Mouse (Mus musculus) retina, postnatal 7 days (tissue): ENCODE data around the gene Cxcl16.
"Not testable (repeated sequence)": the region's sequence is repeated elsewhere in the genome, so short reads cannot be mapped to it uniquely, and the experiment has no call there.

ENCODE experiments used
- DNase-seq: peaks from one replicate; pipeline ENCODE4 v3.0.0-alpha.2; 2012; ENCODE audit warnings: low read depth, low spot score

Cxcl16 gene

GRCm38 (mm10) chr11:70453261-70454044 is 6.3 kb downstream of the Cxcl16 start:
- DNase-seq = no peak

- DNase-seq = peak; percentile 92
These were observed 7.8 kb downstream of the Cxcl16 start, which contains the start of gene Med11 for GRCm38 (mm10) chr11:70451797-70452498. Gene Med11, plus strand, starts transcription at chr11:70451919.

DNA sequence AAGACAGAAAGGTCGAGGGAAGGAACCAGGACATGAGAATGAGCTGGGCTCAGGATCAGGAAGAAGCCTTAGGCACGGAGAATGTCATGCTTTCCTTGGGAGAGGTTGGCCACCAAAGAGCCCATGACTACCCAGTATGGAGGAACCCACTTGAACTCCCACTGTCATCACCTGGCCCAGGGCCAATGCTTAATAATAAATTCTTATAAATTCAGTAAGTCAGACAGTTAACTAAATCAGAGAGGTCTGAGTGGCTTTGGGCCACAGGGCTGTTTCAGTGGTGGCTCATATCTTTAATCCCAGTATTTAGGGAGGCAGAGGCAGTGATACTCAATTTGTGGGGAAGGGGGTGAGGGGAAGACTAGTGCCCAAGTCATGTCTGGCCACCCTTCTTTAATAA is 8.9 kb downstream of the Cxcl16 start:
- no peak for DNase-seq

GRCm38 (mm10) chr11:70447373-70447772 is 12.4 kb downstream of the Cxcl16 start:
- no peak for DNase-seq

- DNase-seq = no peak
These were observed 13.0 kb downstream of the Cxcl16 start for GRCm38 (mm10) chr11:70446756-70447155.

GRCm38 (mm10) chr11:70444667-70445066 is 15.1 kb downstream of the Cxcl16 start:
- no peak for DNase-seq

DNA sequence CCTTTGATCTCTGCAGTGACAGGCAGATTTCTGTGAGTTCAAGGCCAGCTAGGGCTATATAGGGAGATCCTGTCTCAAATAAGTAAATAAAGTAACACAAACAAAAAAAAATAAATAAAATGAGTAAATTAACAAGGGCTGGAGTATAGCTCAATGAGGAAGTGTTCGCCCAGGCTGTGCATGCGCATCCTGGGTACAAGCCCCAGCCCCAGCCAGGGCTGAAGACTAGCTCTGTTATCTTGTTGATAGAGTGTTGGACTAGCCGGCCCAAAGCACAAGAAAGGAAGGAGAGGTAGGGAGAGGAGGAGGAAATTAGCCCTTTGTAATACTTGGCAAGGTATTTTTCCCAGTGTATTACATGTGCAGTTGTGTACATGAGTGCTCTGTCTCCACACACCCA is 15.8 kb downstream of the Cxcl16 start:
- no peak for DNase-seq

- DNase-seq = no peak
These were observed 17.9 kb downstream of the Cxcl16 start for GRCm38 (mm10) chr11:70441882-70442281.

- no peak for DNase-seq
These were observed 19.1 kb downstream of the Cxcl16 start for GRCm38 (mm10) chr11:70440637-70441036.

GRCm38 (mm10) chr11:70438728-70439374 is 20.9 kb downstream of the Cxcl16 start:
- DNase-seq = no peak

- DNase-seq = no peak
These were observed 22.4 kb downstream of the Cxcl16 start for GRCm38 (mm10) chr11:70437426-70437825.

- no peak for DNase-seq
These were observed 24.3 kb downstream of the Cxcl16 start for GRCm38 (mm10) chr11:70435476-70435875.

GRCm38 (mm10) chr11:70433951-70434350 is 25.8 kb downstream of the Cxcl16 start:
- DNase-seq = no peak

GRCm38 (mm10) chr11:70433569-70433943 is 26.2 kb downstream of the Cxcl16 start:
- DNase-seq = no peak

- no peak for DNase-seq
These were observed 26.8 kb downstream of the Cxcl16 start for GRCm38 (mm10) chr11:70432895-70433568.

DNA sequence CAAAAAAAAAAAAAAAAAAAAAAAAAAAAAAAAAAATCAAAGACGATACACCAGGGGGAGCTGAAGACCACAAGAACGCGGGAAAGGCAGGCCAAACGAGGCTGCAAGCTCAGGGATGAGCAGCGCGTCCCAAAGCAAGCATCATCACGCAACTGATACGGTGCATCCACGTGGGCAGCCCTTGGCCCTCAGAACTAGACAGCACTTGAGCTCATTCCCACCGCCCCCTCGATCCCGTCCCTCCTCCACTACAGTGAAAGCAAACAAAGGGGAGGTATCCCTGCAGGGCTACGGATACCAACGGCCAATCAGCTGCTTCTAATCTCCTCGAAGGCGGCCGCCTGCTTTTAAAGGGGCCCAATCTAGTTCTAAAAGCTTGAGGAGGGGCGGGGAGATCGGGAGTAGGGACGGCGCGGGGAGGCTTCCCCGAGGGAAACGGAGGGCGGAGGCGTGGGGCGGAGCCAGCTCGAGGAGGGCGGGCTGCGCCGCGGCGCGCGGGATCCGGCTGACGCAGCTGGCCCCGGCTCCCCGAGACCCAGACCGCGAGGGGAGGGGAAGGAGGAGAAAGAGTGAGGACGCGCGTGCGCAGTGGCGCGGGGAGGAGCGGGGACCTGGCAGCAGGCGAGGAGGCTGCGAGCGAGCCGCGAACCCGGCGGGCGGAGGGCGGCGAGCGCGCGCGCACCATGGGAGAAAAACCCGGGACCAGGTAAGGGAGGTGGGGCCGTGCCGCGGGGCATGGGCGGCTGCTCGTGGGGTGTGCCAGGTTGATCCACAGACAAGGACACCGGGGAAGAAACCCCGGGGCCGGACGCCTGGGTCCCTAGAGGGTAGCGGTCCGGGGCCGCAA is 27.5 kb downstream of the Cxcl16 start, which contains the start of gene Arrb2:
Gene Arrb2, plus strand, starts transcription at position 588 of the 847 bp plus-strand sequence.
- peak; percentile 95 for DNase-seq

DNA sequence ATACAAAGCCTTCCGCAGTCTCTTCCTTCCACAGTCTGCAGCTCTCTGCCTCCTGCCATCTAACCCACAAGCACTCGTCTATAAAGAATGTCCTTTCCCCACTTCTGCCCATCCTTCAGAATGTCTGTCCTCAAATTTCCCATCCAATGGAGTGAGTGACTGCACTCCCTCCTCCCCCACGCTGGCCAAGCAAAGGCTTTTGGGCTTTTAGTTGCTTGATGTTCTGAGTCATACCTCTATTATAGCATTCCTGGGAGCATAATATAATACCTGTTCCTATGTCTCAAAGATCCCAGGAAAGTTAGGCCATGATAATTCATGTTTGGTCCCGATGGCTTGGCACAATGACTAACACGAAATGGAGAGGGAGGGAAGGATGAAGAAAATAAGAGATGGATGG is 28.2 kb downstream of the Cxcl16 start:
- no peak for DNase-seq

DNA sequence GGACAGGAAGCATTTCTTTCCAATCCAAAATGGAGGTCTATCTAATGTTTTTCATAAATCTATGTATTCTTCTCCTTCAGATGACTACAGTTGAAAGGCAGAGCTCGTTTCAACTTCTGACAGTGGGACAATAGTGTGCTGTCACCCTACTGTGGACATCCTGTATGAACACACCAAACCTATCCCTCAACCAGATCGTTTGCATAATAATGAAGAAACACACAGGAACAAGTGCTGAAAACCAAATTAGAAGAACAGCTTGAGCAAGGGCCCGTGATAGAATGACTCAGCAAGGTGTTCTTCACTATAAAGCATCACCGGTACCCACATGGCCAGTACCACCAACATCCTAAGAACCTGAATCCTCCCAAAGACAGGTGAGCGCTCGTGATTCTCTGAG is 33.2 kb downstream of the Cxcl16 start:
- not testable (repeated sequence) for DNase-seq

- DNase-seq = no peak
These were observed 40.3 kb downstream of the Cxcl16 start for GRCm38 (mm10) chr11:70419486-70419885.

GRCm38 (mm10) chr11:70418199-70418598 is 41.6 kb downstream of the Cxcl16 start:
- no peak for DNase-seq

DNA sequence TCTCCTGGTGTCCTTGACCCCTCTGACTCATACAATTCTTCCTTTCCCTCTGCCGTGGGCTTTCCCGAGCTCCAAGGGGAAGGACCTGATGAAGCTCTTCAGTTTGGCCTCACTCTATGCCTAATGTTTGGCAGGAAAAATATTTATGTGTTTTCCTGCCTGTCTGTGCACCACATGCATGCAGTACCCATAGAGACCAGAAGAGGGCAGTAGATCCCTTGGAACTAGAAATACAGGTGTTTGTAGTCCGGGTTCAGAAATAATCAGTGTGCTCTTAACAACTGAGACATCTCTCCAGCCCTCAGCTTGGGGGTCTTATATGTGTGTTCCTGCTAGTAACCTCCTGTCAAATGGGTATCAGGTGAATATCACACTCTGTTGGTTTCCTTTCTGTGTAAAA is 45.8 kb downstream of the Cxcl16 start:
- peak; percentile 62 for DNase-seq
